Mouse (Mus musculus) midbrain, embryonic 16.5 days (tissue): ENCODE results near the gene Pwwp2b. TPM values are rescaled to one million over a fixed set of nuclear protein-coding genes. Genes with fewer than 3 reads are reported as not detected.

Experiments used
- ATAC-seq: fragments of 200-750 bp; cut with Nextera tagmentation; 2 replicates; pipeline ENCODE4 v1.8.0; 2017; ENCODE audit warnings: moderate TSS enrichment
- H3K27ac ChIP-seq: fragments of 300-500 bp; sonication (generic); 2 replicates; pipeline ENCODE4 v1.5.1; 2014; ENCODE audit warnings: mild to moderate bottlenecking, low read length, mixed read lengths
- H3K27me3 ChIP-seq: fragments of 300-500 bp; sonication (generic); 2 replicates; pipeline ENCODE4 v1.6.1; 2014; ENCODE audit warnings: low read depth, low read length, mixed read lengths; ENCODE audit not compliant: control insufficient read depth, insufficient read depth
- H3K36me3 ChIP-seq: fragments of 300-500 bp; sonication (generic); 2 replicates; pipeline ENCODE4 v1.6.1; 2014; ENCODE audit warnings: mild to moderate bottlenecking, low read length, moderate library complexity, mixed read lengths; ENCODE audit not compliant: control insufficient read depth, insufficient read depth
- H3K4me1 ChIP-seq: fragments of 300-500 bp; sonication (generic); 2 replicates; pipeline ENCODE4 v1.6.1; 2014; ENCODE audit warnings: mild to moderate bottlenecking, low read length, mixed read lengths; ENCODE audit not compliant: control insufficient read depth, insufficient read depth
- H3K4me2 ChIP-seq: fragments of 300-500 bp; sonication (generic); 2 replicates; pipeline ENCODE4 v1.6.1; 2014; ENCODE audit warnings: mild to moderate bottlenecking, low read length, mixed read lengths
- H3K4me3 ChIP-seq: fragments of 300-500 bp; sonication (generic); 2 replicates; pipeline ENCODE4 v1.5.1; 2014; ENCODE audit warnings: low read depth, mild to moderate bottlenecking, low read length, moderate library complexity, mixed read lengths
- H3K9ac ChIP-seq: fragments of 300-500 bp; sonication (generic); 2 replicates; pipeline ENCODE4 v1.6.1; 2014; ENCODE audit warnings: low read depth, low read length, mixed read lengths
- H3K9me3 ChIP-seq: fragments of 300-500 bp; sonication (generic); replicated peaks from 2 replicates; pipeline ENCODE4 v1.6.1; 2014; ENCODE audit warnings: mild to moderate bottlenecking, low read length, mixed read lengths; ENCODE audit not compliant: control insufficient read depth, poor library complexity, severe bottlenecking
- WGBS: fragments of 180-500 bp; shearing (Covaris S2); extraction: QIAGEN DNeasy Blood & Tissue Kit; methylation state at CpG from one replicate; pipeline ENCODE4 v1.1.7; 2014; 5-methylcytosine and 5-hydroxymethylcytosine counted together
- polyA plus RNA-seq: library from polyadenylated mRNA; unstranded; fragments of >200 nt; fragmentation: Nextera tagmentation; extraction: Ambion mirVana; gene quantifications from 2 replicates; pipeline ENCODE4 v1.2.1, GENCODE M21; 2015

Gene Pwwp2b
- polyA plus RNA-seq, 1 experiment from 2014 or later: 4.4 TPM

- H3K4me3 ChIP-seq: no peak overlapping the region
- peaks cover 7% of the 10 kb centered on the region for H3K4me1 ChIP-seq
- no peaks in the 10 kb centered on the region for H3K36me3 ChIP-seq
- H3K9me3 ChIP-seq: no peaks in the 10 kb centered on the region
- H3K27ac ChIP-seq: no peak overlapping the region
- ATAC-seq: peak; percentile 78
- H3K4me2 ChIP-seq: no peak overlapping the region
- no peaks in the 10 kb centered on the region for H3K27me3 ChIP-seq
- WGBS: 1% methylated on average over 7 of the region's 7 CpGs
- no peak overlapping the region for H3K9ac ChIP-seq
These were observed 14.6 kb upstream of the Pwwp2b start for GRCm38 (mm10) chr7:139233714-139234113.

GRCm38 (mm10) chr7:139234426-139235188 lies 13.7 kb upstream of the Pwwp2b start:
- Histone ChIP-seq H3K4me1 (peaks cover 7% of the 10 kb centered on the region), H3K9me3 (no peaks in the 10 kb centered on the region), H3K27ac (no peak overlapping the region), H3K27me3 (no peaks in the 10 kb centered on the region), H3K4me2 (peak overlapping the region; percentile 43), H3K9ac (peak overlapping the region; percentile 18; the same call in 1 of the 2 replicates), H3K4me3 (no peak overlapping the region), H3K36me3 (no peaks in the 10 kb centered on the region)
- WGBS: 13% methylated on average over 18 of the region's 18 CpGs
- ATAC-seq: peak; percentile 61

GRCm38 (mm10) chr7:139235651-139236358 lies 12.5 kb upstream of the Pwwp2b start:
- Histone ChIP-seq H3K9me3 (no peaks in the 10 kb centered on the region), H3K27ac (no peak overlapping the region), H3K4me1 (peaks cover 7% of the 10 kb centered on the region), H3K36me3 (no peaks in the 10 kb centered on the region), H3K4me2 (no peak overlapping the region), H3K4me3 (no peak overlapping the region), H3K27me3 (no peaks in the 10 kb centered on the region), H3K9ac (no peak overlapping the region)
- no peak for ATAC-seq
- 83% methylated on average over 12 of the region's 12 CpGs for WGBS

- no peak overlapping the region for H3K27ac ChIP-seq
- H3K9me3 ChIP-seq: no peaks in the 10 kb centered on the region
- 82% methylated on average over 3 of the region's 3 CpGs for WGBS
- H3K27me3 ChIP-seq: no peaks in the 10 kb centered on the region
- ATAC-seq: no peak
- no peak overlapping the region for H3K9ac ChIP-seq
- H3K4me3 ChIP-seq: no peak overlapping the region
- no peak overlapping the region for H3K4me2 ChIP-seq
- no peaks in the 10 kb centered on the region for H3K36me3 ChIP-seq
- H3K4me1 ChIP-seq: no peaks in the 10 kb centered on the region
These were observed 8.8 kb upstream of the Pwwp2b start for GRCm38 (mm10) chr7:139239432-139239831.

GRCm38 (mm10) chr7:139246086-139246485 lies 2.2 kb upstream of the Pwwp2b start:
- Histone ChIP-seq H3K9me3 (no peaks in the 10 kb centered on the region), H3K9ac (no peak overlapping the region), H3K27me3 (peaks cover 8% of the 10 kb centered on the region; the same call in 1 of the 2 replicates), H3K27ac (no peak overlapping the region), H3K4me3 (no peak overlapping the region), H3K4me1 (peaks cover 16% of the 10 kb centered on the region), H3K36me3 (no peaks in the 10 kb centered on the region), H3K4me2 (no peak overlapping the region)
- ATAC-seq: no peak
- WGBS: 76% methylated on average over 5 of the region's 5 CpGs

GRCm38 (mm10) chr7:139246931-139247880 lies 1.1 kb upstream of the Pwwp2b start:
- Histone ChIP-seq H3K36me3 (no peaks in the 10 kb centered on the region), H3K27ac (no peak overlapping the region), H3K4me1 (peaks cover 16% of the 10 kb centered on the region), H3K9me3 (no peaks in the 10 kb centered on the region), H3K27me3 (peaks cover 8% of the 10 kb centered on the region; the same call in 1 of the 2 replicates), H3K4me3 (peak overlapping the region; percentile 66), H3K9ac (peak overlapping the region; percentile 74), H3K4me2 (peak overlapping the region; percentile 67)
- 4% methylated on average over 38 of the region's 38 CpGs for WGBS
- ATAC-seq: peak; percentile 39

GRCm38 (mm10) chr7:139248615-139249405 lies 528 bp downstream of the Pwwp2b start:
- H3K9ac ChIP-seq: peak overlapping the region; percentile 74
- H3K4me3 ChIP-seq: peak overlapping the region; percentile 66
- peaks cover 16% of the 10 kb centered on the region for H3K4me1 ChIP-seq
- H3K4me2 ChIP-seq: peak overlapping the region; percentile 67
- 2% methylated on average over 45 of the region's 45 CpGs for WGBS
- no peaks in the 10 kb centered on the region for H3K36me3 ChIP-seq
- H3K27ac ChIP-seq: no peak overlapping the region
- peaks cover 8% of the 10 kb centered on the region; the same call in 1 of the 2 replicates for H3K27me3 ChIP-seq
- ATAC-seq: peak; percentile 15
- no peaks in the 10 kb centered on the region for H3K9me3 ChIP-seq
